Mouse (Mus musculus) embryo, embryonic 9.5 days (tissue): ENCODE measurements around the gene Zfp445.
"Not testable (repeated sequence)": the region's sequence is repeated elsewhere in the genome, so short reads cannot be mapped to it uniquely, and the experiment has no call there.

Source experiments
- DNase-seq: peaks from one replicate; pipeline ENCODE4 v3.0.0-alpha.2; 2017; ENCODE audit errors: extremely low spot score

The Zfp445 gene

GRCm38 (mm10) chr9:122865697-122866166, at the start of gene Zfp445:
TSS of gene Zfp445 (minus strand) at chr9:122866006.
- peak; percentile 88 for DNase-seq

GRCm38 (mm10) chr9:122902717-122903535, 37.1 kb upstream of the Zfp445 start:
- peak; percentile 86 for DNase-seq

- no peak for DNase-seq
Measured at GRCm38 (mm10) chr9:122901047-122901446, 35.2 kb upstream of the Zfp445 start.

GRCm38 (mm10) chr9:122886372-122887179, 20.8 kb upstream of the Zfp445 start:
- DNase-seq, result peak; percentile 61

GRCm38 (mm10) chr9:122885385-122885784, 19.6 kb upstream of the Zfp445 start, which contains the start of gene Zkscan7:
TSS of gene Zkscan7 (plus strand) at chr9:122885685.
- DNase-seq, result no peak

GRCm38 (mm10) chr9:122875145-122875544, 9.3 kb upstream of the Zfp445 start:
- DNase-seq, result no peak

- DNase-seq, result no peak
Measured at GRCm38 (mm10) chr9:122874653-122875052, 8.8 kb upstream of the Zfp445 start.

GRCm38 (mm10) chr9:122872595-122872994, 6.8 kb upstream of the Zfp445 start:
- no peak for DNase-seq

- DNase-seq, result no peak
Measured at GRCm38 (mm10) chr9:122866192-122866591, 386 bp upstream of the Zfp445 start.

- DNase-seq, result no peak
Measured at GRCm38 (mm10) chr9:122864848-122865247, 958 bp downstream of the Zfp445 start.

- DNase-seq, result no peak
Measured at GRCm38 (mm10) chr9:122863731-122864130, 2.1 kb downstream of the Zfp445 start.

- no peak for DNase-seq
Measured at GRCm38 (mm10) chr9:122860752-122861151, 5.1 kb downstream of the Zfp445 start.

- no peak for DNase-seq
Measured at GRCm38 (mm10) chr9:122856716-122857115, 9.1 kb downstream of the Zfp445 start.

- no peak for DNase-seq
Measured at GRCm38 (mm10) chr9:122855617-122856016, 10.2 kb downstream of the Zfp445 start.

GRCm38 (mm10) chr9:122855141-122855540, 10.7 kb downstream of the Zfp445 start:
- not testable (repeated sequence) for DNase-seq

GRCm38 (mm10) chr9:122854526-122854925, 11.3 kb downstream of the Zfp445 start:
- DNase-seq, result no peak

GRCm38 (mm10) chr9:122847811-122848311, 17.9 kb downstream of the Zfp445 start:
- DNase-seq, result not testable (repeated sequence)

GRCm38 (mm10) chr9:122846156-122846555, 19.6 kb downstream of the Zfp445 start:
- DNase-seq, result no peak

GRCm38 (mm10) chr9:122845621-122846020, 20.2 kb downstream of the Zfp445 start:
- no peak for DNase-seq

GRCm38 (mm10) chr9:122843760-122844159, 22.0 kb downstream of the Zfp445 start, which contains the start of gene Gm35549:
TSS of gene Gm35549 (minus strand) at chr9:122844035.
- no peak for DNase-seq

GRCm38 (mm10) chr9:122837680-122838079, 28.1 kb downstream of the Zfp445 start:
- DNase-seq, result peak; percentile 53

- DNase-seq, result no peak
Measured at GRCm38 (mm10) chr9:122837216-122837615, 28.6 kb downstream of the Zfp445 start.
